Mouse (Mus musculus) layer of hippocampus, adult 8-10 months (tissue): ENCODE results near the gene Ubxn4. TPM values are rescaled to one million over a fixed set of nuclear protein-coding genes. Genes with fewer than 3 reads are reported as not detected.
A peak's percentile ranks its signal among the peaks of the same experiment; 100 is the strongest.
"Not testable (repeated sequence)": the region's sequence is repeated elsewhere in the genome, so short reads cannot be mapped to it uniquely, and the experiment has no call there.

Experiments used
- DNase-seq, 2 experiments: peaks; one replicate each; pipeline ENCODE4 v3.0.0; 2022; ENCODE audit warnings: low spot score in 2 of 2
- microRNA-seq, 2 experiments: library from miRNA; unstranded; fragments of <30 nt; microRNA quantifications; one replicate each; pipeline ENCODE4 v1.2.0; 2022
- total RNA-seq, 4 experiments: library from RNA; stranded (reverse); gene quantifications; 2 replicates each; pipeline ENCODE4 v1.2.4; 2022

The Ubxn4 gene
- total RNA-seq, 4 experiments from 2014 or later, result 56.1 to 62.0 (median 58.4) TPM

GRCm38 (mm10) chr1:128309043-128309442 is 65.3 kb downstream of the Ubxn4 start:
- no peak for DNase-seq

DNA sequence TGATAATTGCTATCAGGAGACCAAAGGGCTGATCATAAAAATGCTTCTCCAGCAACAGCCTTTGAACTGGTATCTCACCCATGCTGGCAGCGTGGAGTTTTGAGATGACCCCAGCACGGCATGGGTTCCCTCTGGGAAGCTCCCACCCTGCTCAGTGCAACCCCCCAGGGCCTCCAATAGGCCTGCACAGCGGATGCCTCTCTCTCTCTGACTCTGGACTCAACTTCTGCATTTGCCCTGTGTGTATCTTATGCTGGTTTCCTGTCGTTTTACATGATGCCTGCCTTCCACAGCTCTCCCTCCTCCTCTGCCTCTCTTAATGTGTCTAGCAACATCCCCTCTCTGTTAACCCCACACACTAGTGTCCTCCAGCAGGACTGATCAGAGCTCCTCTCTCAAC is 70.9 kb downstream of the Ubxn4 start:
- DNase-seq, result no peak

DNA sequence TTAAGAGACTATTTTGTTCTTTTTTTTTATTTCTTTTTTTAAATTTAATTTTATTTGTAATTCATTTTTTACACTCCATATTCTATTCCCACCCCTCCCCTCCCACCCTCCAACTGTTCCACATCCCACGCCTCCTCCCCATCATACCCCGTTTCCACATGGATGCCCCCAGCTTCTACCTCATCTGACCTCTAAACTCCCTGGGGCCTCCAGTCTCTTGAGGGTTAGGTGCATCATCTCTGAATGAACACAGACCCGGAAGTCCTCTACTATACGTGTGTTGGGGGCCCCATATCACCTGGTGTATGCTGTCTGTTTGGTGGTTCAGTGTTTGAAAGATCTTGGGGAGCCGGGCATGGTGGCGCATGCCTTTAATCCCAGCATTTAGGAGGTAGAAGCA is 75.5 kb downstream of the Ubxn4 start:
- not testable (repeated sequence) for DNase-seq

GRCm38 (mm10) chr1:128323026-128323643 is 79.4 kb downstream of the Ubxn4 start:
- DNase-seq, result no peak

DNA sequence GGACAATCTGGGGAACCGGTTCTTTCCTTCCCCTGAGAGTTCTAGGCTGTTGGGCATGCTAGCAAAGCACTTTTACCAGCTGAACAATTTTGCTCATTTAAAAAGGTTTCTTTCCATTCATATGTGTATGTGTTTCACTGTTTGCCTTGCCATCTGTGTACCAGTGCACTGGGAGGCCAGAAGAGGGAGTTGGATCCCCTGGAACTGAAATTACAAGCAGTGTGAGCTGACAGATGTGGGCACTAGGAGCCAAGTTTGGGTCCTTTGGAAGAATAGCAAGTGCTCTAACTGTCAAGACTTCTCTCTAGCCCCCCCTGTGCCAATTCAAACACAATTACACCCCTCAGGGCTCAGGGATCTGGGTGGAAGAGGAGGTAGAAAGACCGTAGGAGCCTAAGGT is 81.0 kb downstream of the Ubxn4 start:
- peak in 1 of 2 experiments; percentile 25 for DNase-seq

DNA sequence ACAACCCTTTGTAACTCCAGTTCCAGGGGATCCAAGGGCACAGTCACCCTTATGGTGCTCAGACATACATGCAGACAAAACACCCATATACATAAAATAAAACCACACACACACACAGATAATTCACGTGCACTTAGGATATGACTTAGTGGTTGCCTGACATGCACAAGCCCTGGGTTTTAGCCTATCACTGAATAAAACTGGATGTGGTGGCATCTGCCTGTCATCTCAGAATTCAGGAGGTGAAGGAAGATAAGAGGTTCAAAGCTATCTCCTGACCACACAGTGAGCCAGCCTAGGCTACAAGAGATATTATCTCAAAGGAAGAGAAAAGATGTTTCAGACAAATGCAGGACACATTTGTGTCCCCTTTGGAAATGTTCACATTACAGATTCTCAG is 83.4 kb downstream of the Ubxn4 start:
- no peak for DNase-seq

- DNase-seq, result no peak
These were observed 84.5 kb downstream of the Ubxn4 start, which contains the start of gene Lct for GRCm38 (mm10) chr1:128328218-128328617. TSS of gene Lct (minus strand) at chr1:128328318.

Small RNAs within 50 kb of the gene (microRNA-seq; reads per million reads assigned to microRNA genes)
- 8,030 to 10,030 reads per million in 2 experiments for gene Mir128-1

Other genes with a start within 250 kb of the Ubxn4 start
- 1 to 10 TPM; 6.4 to 8.0 (median 6.8) TPM for gene Zranb3, start 140.9 kb upstream of the Ubxn4 start, total RNA-seq
- gene R3hdm1, start 140.7 kb upstream of the Ubxn4 start, total RNA-seq, result 100 to 1,000 TPM; 185 to 286 (median 235) TPM
- 10 to 100 TPM; 40.7 to 57.6 (median 47.9) TPM for gene Lct, start 84.4 kb downstream of the Ubxn4 start, total RNA-seq
- 10 to 100 TPM; 12.2 to 17.8 (median 14.1) TPM for gene Mcm6, start 115.7 kb downstream of the Ubxn4 start, total RNA-seq
- 10 to 100 TPM; 67.1 to 69.8 (median 68.3) TPM for gene Dars, start 173.4 kb downstream of the Ubxn4 start, total RNA-seq